Mouse (Mus musculus): ENCODE data around the gene Rev1. TPM values are rescaled to one million over a fixed set of nuclear protein-coding genes. Genes with fewer than 3 reads are reported as not detected.

Gene Rev1
- polyA plus RNA-seq, 1 experiment: 1.5 TPM

DNA sequence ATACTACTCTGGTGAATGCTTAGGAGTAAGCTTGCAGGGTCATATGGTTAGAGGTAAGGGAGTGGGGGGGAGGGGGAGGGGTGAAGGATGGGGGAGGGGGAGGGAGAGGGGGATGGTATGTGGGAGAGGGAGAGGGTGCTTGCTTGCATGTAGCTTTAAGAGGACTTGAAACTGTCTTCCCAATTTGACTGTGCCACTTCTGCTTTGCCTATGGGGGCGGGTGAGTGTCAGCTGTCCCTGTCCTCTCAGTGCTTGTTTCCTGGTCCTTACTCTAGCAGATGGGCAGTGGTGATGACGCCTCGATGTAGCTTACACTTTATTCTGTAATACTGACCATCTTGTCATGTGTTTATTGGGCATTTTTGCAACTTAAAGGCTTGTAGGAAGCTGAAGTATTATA lies 117.5 kb downstream of the Rev1 start:
- H3K27ac ChIP-seq (ENCODE audit: insufficient read depth, low read depth, low read length): no peak overlapping the region
- H3K4me3 ChIP-seq (ENCODE audit: low read depth, low read length): no peak overlapping the region
- H3K36me3 ChIP-seq (ENCODE audit: control insufficient read depth, insufficient read depth, low read length): no peaks in the 10 kb centered on the region
- no peak for TF ChIP-seq POLR2A (IDR thresholded peaks at IDR 0.05; ENCODE audit: low read depth, low read length)
- TF ChIP-seq CTCF (IDR thresholded peaks at IDR 0.05; ENCODE audit: extremely low read depth, insufficient read length, insufficient replicate concordance, low read depth, low read length): no peak
- 81% methylated on average over 3 of the region's 3 CpGs for WGBS
- H3K4me1 ChIP-seq (ENCODE audit: control insufficient read depth, insufficient read depth, insufficient read length, low read length): peaks cover 2% of the 10 kb centered on the region; the same call in 1 of the 2 replicates
- H3K27me3 ChIP-seq (ENCODE audit: control insufficient read depth, insufficient read depth, low read length): no peaks in the 10 kb centered on the region

DNA sequence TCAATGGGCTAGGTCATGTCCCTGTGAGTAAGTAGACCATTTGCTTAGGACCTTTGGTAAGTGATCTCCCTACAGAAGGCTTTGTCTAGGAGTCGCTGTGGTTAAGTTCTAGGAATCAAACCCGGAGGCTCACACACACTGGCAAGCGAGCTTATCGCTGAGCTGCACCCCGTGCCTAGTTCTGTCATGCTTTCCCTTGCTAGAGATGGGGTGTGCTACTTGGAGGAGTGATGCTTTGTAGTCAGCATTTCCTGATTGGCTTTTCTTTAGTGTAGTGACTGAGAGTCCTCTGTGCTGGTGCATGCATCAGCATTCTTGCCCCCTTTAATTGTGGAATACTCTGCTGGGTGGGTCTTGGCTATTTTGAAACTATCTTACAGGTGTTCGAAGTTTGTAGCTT lies 118.0 kb downstream of the Rev1 start:
- TF ChIP-seq CTCF (IDR thresholded peaks at IDR 0.05; ENCODE audit: extremely low read depth, insufficient read length, insufficient replicate concordance, low read depth, low read length): no peak
- 74% methylated on average over 6 of the region's 6 CpGs for WGBS
- Histone ChIP-seq H3K36me3 (ENCODE audit: control insufficient read depth, insufficient read depth, low read length) (no peaks in the 10 kb centered on the region), H3K27me3 (ENCODE audit: control insufficient read depth, insufficient read depth, low read length) (no peaks in the 10 kb centered on the region), H3K4me3 (ENCODE audit: low read depth, low read length) (no peak overlapping the region), H3K4me1 (ENCODE audit: control insufficient read depth, insufficient read depth, insufficient read length, low read length) (peaks cover 2% of the 10 kb centered on the region; the same call in 1 of the 2 replicates), H3K27ac (ENCODE audit: insufficient read depth, low read depth, low read length) (no peak overlapping the region)

DNA sequence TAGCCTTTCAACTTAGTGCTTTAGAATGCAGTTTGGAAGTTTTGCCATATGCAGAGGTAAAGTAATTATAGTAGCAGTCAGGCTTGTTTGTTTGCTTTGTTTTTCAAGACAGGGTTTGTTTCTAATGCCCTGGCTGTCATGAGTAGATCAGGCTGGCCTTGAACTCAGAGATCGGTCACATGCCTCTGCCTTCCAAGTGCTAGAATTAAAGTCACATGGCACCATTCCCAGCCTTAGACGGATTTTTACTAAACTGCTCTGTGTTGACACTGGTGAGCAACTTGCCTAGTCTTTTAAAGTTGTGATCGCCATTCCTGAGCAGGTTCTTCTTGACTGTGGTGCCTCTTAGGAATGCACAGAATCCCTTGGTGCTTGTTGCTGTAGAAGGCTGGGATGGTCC lies 122.9 kb downstream of the Rev1 start:
- Histone ChIP-seq H3K4me1 (ENCODE audit: control insufficient read depth, insufficient read depth, insufficient read length, low read length) (peaks cover 2% of the 10 kb centered on the region; the same call in 1 of the 2 replicates), H3K27ac (ENCODE audit: insufficient read depth, low read depth, low read length) (no peak overlapping the region), H3K36me3 (ENCODE audit: control insufficient read depth, insufficient read depth, low read length) (no peaks in the 10 kb centered on the region), H3K4me3 (ENCODE audit: low read depth, low read length) (no peak overlapping the region), H3K27me3 (ENCODE audit: control insufficient read depth, insufficient read depth, low read length) (no peaks in the 10 kb centered on the region)
- 63% methylated on average over 3 of the region's 3 CpGs for WGBS
- TF ChIP-seq CTCF (IDR thresholded peaks at IDR 0.05; ENCODE audit: extremely low read depth, insufficient read length, insufficient replicate concordance, low read depth, low read length): no peak
- TF ChIP-seq POLR2A (IDR thresholded peaks at IDR 0.05; ENCODE audit: low read depth, low read length): no peak

- 30% methylated on average over 3 of the region's 3 CpGs for WGBS
- TF ChIP-seq POLR2A (IDR thresholded peaks at IDR 0.05; ENCODE audit: low read depth, low read length) (no peak), CTCF (IDR thresholded peaks at IDR 0.05; ENCODE audit: extremely low read depth, insufficient read length, insufficient replicate concordance, low read depth, low read length) (no peak)
- Histone ChIP-seq H3K36me3 (ENCODE audit: control insufficient read depth, insufficient read depth, low read length) (no peaks in the 10 kb centered on the region), H3K27me3 (ENCODE audit: control insufficient read depth, insufficient read depth, low read length) (no peaks in the 10 kb centered on the region), H3K4me1 (ENCODE audit: control insufficient read depth, insufficient read depth, insufficient read length, low read length) (no peaks in the 10 kb centered on the region), H3K4me3 (ENCODE audit: low read depth, low read length) (no peak overlapping the region), H3K27ac (ENCODE audit: insufficient read depth, low read depth, low read length) (no peak overlapping the region)
These were observed 126.6 kb downstream of the Rev1 start for GRCm38 (mm10) chr1:38003046-38003445.

Other genes starting within 250 kb of the Rev1 start
- 1.2 and 2.5 TPM in 2 replicates for gene Mitd1, start 239.4 kb downstream of the Rev1 start, polyA plus RNA-seq (2012; rRNA removed)
- gene Mrpl30, start 239.3 kb downstream of the Rev1 start, polyA plus RNA-seq (2012; rRNA removed): 16.0 and 25.2 TPM in 2 replicates
- not detected in 2 replicates for gene Lyg2, start 213.3 kb downstream of the Rev1 start, polyA plus RNA-seq (2012; rRNA removed)
- gene Lyg1, start 172.0 kb downstream of the Rev1 start, polyA plus RNA-seq (2012; rRNA removed): not detected in 2 replicates
- gene Txndc9, start 131.9 kb downstream of the Rev1 start, polyA plus RNA-seq (2012; rRNA removed): 2.3 and 4.0 TPM in 2 replicates
- 0.58 and 1.0 TPM in 2 replicates for gene Eif5b, start 131.8 kb downstream of the Rev1 start, polyA plus RNA-seq (2012; rRNA removed)